Mouse (Mus musculus) CD4-positive, CD25-positive, alpha-beta regulatory T cell, adult 2 months (primary cell): ENCODE measurements at regions not wholly inside any gene's neighbourhood (a gene's known extent, or its start where the extent isn't known, plus 50 kb on each side); places are given as distances from the start of the nearest gene placed in this dataset.

ENCODE experiments used
- DNase-seq: peaks from one replicate; pipeline ENCODE4 v3.0.0-alpha.2; 2012; ENCODE audit warnings: low read depth, low spot score

DNA sequence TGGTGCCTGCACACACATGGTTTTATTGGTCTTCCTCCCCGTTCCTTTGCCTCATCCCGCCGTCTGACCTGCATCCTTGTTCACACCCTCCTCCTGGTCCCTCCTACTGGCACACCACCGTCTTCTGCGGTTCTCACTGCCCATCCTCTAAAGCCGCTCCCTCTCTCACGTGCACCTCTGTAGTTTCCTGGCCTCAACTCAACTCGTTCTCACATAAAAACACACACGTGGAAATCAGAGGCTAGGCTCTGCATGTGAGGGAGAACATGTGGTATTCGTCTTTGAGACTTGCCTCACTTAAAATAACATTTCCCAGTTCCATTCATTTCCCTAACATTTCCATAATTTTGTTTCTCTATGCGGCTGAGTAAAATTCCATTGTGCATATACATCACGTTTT, 69.5 kb downstream of the Aldh8a1 start:
- DNase-seq, result no peak

DNA sequence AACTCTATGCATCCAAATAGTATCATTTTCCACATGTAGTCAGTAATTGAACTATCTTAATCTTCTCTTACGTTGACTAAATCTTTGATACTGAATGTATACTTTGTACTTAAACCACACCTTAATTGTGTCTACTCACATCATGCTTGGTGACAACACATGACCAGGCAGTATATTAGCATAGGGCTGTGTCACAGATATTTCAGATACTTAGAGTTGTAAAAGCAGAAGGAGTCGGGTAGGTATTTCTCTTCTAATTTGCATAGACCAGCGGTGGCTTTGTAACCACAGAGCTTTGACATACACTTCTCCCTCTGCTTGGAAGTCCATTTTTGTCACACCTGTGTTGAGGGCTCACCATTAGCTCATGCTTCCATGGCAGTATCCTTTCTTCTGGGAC, 71.0 kb downstream of the Aldh8a1 start:
- no peak for DNase-seq

DNA sequence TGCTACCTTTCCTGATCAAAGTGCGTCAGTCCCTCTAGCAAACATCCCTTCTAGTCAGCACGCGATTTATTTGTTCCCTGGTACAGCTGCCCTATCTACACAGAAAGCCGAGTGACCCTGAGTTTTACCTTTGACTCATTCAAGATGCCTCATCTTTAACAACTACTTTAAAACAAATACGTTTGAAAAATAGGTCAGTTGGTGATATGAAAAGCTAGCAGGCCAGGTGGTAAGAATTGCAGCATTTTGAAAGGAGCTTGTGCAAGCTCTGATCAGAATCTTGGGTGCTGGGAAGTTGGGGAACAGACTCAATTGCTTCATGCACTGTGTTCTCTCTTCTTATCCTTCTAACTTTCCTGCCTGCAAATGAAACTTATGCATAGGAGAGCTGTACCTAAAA, 71.9 kb downstream of the Aldh8a1 start:
- no peak for DNase-seq

DNA sequence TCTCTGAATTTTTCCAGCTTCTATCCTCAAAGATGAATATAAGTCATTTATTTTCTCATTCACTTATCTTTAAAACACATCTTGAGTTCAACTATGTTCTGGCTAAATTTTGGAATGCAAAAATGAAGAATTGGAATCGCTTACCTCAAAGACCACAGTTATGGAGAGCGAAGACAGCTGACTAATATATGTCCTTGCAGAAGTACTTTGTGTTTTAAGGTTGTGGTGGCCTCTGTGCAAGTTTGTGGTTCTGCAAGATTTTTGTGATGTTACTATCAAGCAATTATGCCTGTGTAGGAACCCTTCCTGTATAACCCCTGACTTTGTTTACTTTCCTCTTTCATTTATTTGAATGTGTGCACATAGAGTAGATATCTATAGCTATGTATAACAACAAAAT, 75.5 kb downstream of the Aldh8a1 start:
- DNase-seq, result no peak

DNA sequence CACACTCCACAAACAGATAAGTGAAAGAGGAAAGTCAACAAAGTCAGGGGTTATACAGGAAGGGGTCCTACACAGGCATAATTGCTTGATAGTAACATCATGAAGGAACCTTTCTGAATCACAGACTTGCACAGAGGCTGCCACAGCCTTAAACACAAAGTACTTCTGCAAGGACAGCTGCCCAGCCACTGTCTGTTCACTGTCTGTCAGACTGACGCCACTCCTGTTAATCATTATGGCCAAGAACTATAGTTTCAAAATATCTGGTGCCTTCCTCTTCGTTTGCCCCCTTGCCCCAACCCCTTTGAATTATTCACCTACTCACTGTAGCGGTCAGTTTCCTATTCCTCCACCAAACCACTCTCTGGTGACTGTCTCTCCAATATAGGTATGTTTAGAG, 76.4 kb downstream of the Aldh8a1 start:
- no peak for DNase-seq

DNA sequence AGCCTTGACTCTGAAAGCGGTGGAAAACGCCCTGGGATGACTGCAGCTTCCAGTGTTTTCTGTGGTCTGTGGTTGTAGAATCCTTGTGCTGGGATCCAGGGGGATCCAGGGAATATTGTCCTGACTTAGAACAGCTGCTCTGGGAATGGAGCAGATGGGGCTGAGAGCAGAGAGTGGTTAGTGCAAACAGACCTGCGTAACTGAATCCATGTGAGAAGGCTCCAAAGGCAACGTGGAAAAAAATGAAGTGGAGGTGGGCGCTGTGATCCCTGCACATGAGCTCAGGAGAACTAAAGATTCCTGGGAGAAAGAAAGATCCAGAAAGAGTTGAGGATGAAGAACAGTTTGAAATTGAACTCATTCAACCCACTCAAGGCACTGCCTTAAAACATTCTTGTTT, 77.1 kb downstream of the Aldh8a1 start:
- DNase-seq, result no peak

DNA sequence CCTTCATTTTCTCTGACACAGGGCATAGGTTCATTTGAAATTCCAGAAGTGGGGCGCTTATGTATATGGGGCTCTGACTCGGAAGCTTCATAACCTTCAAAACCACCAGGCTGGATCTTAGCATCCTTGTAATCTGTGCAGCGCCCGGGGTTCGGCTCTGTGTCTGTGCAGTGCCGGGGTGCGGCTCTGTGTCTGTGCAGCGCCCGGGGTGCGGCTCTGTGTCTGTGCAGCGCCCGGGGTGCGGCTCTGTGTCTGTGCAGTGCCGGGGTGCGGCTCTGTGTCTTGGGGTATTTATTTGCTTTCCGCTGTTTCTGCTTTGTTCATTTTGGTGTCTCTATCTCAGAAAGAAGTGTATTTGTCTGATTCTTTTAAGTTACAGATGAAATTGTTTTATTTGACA, 77.7 kb downstream of the Aldh8a1 start:
- no peak for DNase-seq

DNA sequence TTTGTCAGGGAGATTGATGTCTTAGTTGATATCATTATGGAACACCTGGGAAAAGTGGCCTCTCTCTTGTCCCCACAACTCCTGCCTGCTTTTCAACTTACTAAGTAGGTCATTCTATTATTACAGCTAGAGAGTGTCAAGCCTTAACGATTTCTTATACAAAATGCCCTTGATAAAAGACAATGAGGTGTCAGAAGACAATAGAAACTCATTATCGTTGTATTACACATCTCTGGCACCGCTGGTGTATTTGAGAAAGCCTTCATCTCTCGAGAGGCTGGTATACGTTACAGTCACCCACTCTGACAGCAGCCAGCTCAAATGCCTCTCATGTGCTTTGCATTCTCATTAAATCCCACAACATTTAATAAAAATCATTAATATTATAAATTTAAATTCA, 78.8 kb downstream of the Aldh8a1 start:
- DNase-seq, result no peak

DNA sequence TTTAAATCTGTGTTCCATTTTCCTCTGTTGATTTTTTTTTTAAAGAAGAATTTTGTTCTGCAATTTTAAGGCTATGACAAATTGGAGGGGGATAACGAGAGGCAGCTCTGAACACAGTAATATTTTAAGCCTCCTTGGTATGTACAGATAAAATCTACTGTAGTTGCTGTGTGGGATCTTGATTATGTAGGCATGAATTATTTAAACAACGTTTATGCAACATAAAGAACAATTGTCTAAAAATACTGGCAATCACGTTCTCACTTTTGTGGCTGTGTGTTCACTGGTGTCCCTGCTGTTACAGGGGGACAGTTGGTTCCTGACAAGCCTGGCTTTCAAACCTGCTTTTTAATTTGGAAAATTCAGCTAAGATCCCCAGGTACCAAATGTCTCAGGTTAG, 79.3 kb downstream of the Aldh8a1 start:
- DNase-seq, result no peak

DNA sequence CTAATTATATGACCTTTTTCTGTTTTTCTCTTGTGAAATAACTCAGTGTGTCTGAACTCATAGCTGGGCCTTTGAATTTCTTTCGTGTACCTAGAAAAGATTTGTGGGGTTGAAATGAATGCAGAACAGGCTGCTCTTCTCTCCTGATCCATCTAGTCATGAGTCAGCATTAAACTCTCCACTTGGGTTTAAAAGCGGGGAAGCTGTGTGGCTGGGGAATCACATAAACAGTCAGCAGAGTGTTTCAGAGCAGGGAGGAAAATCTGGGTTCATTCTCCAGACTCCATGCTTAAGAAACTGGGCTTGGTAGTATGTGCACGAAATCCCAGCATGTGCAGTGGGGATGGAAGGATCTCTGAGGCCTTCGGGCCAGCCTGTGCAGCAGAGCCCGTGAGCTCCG, 79.9 kb downstream of the Aldh8a1 start:
- DNase-seq, result no peak

DNA sequence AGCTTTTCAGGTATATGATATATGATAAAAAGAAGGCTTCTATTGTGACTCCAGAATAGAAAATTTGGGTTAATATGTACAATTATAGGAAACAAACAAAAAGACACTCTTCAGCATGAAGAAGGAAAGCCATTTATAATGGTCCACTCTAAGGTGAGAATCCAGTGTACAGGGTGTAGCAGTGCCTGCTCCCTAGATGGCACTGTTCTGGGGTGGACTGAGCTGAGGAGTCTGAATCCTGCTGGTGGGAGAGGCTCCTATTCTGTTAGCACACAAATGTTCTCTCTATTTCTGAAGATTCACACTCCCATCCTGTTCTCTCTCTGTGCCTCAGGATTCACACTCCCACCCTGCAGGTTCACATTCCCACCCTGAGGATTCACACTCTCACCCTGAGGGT, 81.5 kb downstream of the Aldh8a1 start:
- no peak for DNase-seq

DNA sequence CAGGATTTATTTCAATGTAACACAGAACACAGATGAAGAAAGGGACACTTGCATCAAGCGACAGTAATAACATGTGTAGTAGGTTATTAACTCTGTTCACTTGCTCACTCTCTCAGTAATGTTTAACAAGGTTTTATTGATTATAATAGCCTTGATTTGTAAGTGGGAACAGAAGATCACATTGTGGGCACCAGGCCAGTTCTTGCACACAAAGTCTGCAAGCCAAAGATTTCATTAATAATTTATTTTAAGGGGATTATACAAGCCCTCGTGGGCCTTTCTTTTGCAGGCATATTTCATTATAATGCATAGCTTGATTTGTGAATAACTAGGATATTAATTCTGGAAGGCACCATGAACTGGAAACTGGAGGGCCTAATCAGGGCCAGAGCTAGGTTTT, 83.0 kb downstream of the Aldh8a1 start:
- DNase-seq, result no peak

DNA sequence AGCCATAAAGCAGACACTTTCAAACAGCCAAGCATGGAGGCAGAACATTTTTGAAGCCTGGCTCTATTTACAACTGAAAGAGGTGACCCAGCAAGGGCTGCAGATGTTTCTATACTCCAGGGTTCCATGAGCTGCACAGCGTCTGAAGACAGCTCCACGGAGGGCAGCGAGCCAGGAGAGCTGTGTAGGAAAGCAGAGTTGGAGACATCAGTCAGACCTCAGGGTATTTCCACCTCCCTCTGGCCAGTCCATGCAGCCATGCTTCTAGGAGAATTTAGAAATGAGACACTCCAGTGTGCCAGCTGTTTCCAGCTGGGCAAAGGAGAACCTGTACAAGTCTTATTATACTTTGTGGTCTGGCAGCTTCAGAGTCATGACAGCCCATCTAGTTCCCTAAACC, 85.8 kb downstream of the Aldh8a1 start:
- DNase-seq, result no peak

DNA sequence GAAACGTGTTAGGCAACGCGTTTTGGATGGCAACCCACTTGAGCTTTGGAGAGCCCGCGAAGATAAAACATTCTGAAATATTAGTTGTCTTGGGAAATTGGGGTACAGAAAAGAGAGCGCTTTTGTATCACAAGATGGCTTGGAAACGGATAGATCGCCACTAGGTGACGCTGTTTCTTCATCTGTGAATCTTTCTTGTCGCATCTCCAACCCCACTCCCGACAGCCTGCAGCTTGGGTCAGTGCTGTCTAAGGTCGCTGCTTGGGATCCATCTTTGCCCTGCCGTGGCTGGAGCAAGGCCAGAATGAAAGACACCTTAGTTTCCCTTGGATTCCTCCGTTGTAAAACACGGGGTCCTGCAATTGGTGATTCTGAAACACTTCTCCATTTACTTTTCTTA, 88.3 kb downstream of the Aldh8a1 start:
- DNase-seq, result peak; percentile 90

DNA sequence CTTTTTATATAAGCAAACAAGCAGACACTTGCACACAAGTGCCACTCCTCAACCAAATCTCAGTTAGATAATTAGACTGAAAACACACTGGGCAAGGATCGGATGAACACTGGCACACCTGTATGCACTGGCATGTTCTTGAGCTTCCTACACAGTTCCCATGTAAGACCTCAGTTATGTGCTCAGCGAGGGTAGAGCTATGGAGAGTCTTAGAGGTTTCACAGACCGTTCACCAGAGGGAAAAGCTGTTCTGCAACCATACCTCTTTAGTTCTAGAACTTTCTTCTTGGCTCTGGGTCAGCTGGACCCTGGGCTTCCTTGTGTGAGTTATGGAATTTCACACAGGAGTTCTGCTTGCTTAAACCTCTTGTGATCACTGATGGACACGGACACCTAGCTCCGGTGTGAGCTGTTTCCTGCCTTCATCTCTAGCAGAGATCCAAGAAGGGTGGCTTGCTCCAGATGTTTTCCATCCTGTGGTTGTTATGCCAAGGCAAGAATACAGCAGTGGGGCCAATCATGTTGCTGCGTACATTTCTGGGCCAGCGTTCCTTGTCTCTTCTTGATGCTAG, 88.8 kb downstream of the Aldh8a1 start:
- DNase-seq, result no peak

DNA sequence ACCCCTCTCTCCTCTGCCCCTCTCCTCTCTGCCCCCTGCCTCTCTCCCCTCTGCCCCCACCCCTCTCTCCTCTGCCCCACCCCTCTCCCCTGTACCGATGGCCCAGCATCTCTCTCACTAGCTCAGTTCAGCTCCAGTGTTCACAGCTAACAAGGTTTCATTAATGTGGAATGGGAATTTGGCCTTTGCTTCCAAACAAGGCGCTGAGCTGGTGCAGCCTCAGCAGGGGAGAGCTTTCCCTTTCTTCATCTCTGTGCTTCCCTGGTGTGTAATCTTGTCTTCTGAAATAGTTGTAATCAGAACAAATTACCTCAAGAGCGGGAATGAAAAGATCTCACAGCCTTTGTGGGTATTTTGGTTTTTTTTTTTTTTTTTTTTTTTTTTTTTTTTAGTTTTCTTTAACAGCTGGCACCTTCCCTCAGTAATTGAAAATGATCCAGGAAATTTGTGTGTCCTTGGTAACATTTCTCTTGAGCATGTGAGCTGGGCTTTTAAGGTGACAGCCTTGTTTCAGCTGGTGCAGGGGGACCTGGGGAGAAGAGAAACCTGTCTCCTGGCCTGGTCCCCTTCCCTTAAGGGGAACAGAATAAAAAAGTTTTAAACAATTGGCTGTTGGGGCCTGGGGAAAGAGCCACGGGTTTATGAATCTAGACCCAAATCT, 90.5 kb downstream of the Aldh8a1 start:
- no peak for DNase-seq

DNA sequence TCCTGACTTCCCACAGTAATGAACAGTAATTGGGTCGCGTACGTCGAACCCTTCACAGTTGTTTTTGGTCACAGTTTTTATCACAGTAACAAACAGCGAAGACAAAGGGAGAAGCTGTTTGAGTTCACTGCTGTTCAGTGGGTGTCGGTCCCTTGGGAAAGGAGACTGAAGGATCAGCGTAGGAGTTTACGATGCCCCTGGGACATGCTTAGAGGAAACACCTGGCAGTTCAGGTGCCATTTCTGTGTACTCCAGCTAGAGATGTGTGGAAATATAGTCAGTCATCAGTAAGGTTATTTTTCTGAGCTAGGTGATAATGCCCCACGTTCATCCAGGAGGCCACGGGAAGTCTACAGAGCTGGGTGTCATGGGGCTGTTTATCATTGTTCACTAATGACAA, 91.3 kb downstream of the Aldh8a1 start:
- DNase-seq, result no peak

DNA sequence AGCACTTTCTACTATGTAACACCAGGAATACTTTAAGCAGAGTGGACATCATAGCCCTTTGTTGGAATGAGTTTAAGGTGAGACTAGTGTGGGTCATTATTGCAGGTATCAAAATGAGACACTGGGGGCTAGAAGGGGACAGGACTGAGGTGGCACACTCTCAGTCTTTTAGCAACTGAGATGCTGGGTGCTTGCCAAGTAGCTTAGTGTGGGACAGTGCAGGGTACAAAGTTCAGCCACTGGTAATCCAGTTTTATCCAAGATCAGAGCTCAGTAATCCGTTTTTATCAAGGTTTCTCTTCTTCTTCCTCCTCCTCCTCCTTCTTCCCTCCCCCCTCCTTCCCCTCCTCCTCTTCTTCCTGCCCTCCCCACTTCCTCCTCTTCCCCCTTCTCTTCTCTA, 92.9 kb downstream of the Aldh8a1 start:
- peak; percentile 33 for DNase-seq

DNA sequence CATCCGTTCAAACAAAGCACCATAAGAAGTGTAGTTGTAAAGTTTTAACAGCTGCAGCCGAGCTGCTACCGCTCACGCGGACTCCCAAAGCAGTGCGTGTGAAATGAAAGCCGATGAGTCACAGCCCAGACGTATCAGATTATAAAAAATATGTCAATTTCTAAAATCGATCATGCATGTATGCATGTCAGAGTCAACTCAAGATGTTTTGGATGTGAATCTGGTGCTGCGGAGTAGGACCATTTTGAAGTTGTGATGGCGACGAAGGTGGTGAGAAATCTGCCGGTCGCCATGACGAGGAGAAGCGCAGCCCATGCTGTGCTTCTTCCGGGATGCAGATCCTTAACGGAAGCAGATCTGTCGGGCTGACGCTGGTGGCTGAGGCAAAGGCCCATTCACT, 93.5 kb downstream of the Aldh8a1 start:
- peak; percentile 27 for DNase-seq

DNA sequence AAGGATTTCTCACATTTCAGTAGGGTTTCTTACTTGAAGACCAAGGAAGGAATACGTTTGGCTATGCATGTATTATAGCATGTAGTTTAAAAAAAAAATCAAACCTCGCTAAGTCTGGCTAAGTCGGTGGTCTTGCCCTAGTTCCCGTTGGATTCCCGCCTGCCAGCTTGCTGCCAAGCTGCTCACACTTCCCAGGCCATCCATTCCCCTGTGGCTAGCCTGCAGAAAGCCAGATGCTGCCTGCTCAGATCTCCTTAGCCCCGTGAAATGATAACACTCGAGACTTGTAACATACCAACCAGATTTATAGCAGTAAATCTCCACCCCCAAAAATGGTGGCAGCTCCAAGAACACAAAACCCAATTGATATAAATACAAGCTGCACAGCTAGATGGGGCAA, 97.2 kb downstream of the Aldh8a1 start:
- DNase-seq, result no peak

DNA sequence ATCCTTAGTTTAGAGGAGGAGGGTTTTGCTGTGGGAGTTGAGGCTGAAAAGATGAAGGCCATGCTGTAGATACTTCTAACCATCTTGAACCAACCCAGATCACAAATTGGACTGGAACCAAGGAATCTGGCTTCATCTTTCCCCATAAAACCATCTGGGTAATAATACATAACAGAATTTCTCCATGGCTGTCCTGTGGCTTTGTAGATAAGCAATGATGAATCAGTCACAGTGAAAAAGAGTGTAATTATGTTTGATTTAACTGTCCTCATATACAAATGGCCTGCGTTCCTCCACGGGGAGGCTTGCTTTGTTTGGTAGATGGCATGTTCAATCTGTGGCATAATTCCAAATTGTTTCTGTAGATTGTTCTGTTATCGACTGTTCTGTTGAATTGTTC, 100.9 kb downstream of the Aldh8a1 start:
- DNase-seq, result no peak

DNA sequence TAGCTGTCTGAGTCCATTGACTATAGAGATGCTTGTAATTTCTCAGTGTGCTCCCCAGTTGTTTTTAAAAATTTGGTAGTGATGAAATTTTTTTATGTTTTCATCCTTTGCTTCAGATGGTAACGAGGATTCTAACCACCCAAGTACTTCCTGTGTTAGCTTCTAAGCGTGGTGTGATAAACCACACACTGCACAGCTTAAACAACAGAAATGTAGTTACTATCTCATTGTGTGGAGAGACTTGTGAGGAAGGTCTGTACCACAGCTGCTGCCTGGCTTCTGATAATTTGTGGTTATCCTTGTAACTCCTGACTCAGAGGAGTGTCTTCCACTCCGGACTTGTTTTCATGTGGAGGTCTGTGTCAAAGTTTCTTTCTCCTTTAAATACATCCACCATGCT, 102.3 kb downstream of the Aldh8a1 start:
- peak; percentile 48 for DNase-seq

DNA sequence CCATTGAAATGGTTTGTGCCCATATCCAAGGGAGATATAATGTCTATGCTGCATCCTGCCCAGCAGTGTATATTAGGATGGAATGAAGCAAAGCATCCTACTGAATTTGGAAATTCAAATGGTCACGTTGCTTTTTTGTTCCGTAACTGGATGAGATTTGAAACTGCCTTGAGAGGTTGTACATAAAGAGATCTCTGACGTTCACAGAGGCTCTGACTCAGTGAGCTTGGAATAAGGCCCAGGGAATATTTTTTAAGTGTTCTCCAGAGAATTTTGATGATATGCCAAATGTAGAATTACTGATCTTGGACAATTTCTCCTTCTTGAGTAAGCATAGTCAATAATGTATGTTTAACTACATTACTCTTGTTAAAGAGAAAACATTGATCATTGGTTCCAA, 104.2 kb downstream of the Aldh8a1 start:
- no peak for DNase-seq

DNA sequence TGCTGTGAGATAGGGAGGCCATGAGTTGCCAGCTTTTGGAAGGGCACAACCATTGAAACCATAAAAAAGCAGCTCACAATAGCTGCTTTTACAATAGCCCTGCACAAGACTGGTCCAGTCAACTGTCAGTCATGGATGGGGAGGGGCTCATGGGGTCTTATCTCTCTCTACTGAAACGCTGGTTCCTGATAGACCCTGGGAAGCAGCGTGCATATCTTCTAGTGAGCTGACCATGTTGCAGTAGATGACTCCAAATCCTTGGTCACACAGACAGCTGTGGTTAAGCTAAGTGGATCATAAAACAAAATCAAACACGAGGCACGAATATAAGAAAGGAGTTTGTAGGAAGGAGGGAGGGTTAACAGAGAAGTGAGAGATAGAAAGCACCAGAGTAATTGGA, 105.0 kb downstream of the Aldh8a1 start:
- no peak for DNase-seq
